Mouse (Mus musculus): ENCODE results near the gene Pold2. TPM values are rescaled to one million over a fixed set of nuclear protein-coding genes. Genes with fewer than 3 reads are reported as not detected.

The Pold2 gene
- polyA plus RNA-seq, 1 experiment from 2014 or later: 48.6 TPM

- ATAC-seq (ENCODE audit: low read depth): no peak; the same call in 1 of the 2 replicates
- H3K36me3 ChIP-seq (ENCODE audit: control insufficient read depth, insufficient read depth, low read length): no peaks in the 10 kb centered on the region
- H3K4me1 ChIP-seq (ENCODE audit: control insufficient read depth, insufficient read depth, low read length): no peaks in the 10 kb centered on the region
- no peaks in the 10 kb centered on the region for H3K27me3 ChIP-seq (ENCODE audit: control insufficient read depth, insufficient read depth, low read length)
- WGBS: 20% methylated on average over 6 of the region's 6 CpGs
- no peak overlapping the region for H3K9ac ChIP-seq (replicated peaks; ENCODE audit: low read depth, low read length)
- no peak overlapping the region for H3K27ac ChIP-seq (ENCODE audit: low read depth, low read length)
- no peaks in the 10 kb centered on the region for H3K9me3 ChIP-seq (ENCODE audit: control insufficient read depth, low read length)
- no peak overlapping the region for H3K4me3 ChIP-seq (ENCODE audit: low read depth, low read length)
- H3K4me2 ChIP-seq (ENCODE audit: low read depth, low read length): no peak overlapping the region
These were observed 29.4 kb downstream of the Pold2 start for GRCm38 (mm10) chr11:5848741-5849140.

DNA sequence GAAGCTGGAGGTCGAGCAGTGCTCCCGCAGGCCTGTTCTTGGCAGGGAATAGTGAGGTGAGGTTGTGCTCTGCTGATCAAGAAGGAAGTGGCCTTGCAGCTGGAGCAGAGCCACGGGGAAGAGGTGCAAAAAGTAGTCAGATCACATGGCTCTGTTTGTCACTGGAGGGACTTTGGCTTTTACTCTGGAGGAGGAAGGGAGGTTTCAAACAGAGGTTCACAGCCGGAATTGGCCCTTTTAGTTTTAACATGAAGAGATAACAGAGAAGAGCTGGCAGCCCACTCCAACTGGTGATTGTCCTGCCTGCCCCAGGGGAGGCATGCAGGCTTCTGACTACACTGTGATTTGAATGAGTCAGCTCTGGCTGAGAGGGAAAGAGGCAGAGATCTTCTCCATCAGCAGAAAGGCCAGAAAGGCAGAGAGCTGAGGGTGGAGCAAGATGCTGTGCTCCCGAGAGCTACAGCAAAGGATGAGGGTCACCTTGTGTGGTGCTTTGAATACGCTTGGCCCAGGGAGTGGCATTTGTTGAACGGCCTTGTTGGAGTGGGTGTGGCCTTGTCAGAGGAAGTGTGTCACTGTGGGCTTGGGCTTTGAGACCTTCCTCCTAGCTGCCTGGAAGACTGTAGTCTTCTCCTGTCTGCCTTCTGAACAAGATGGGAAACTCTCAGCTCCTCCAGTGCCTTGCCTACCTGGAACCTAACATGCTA, 31.3 kb downstream of the Pold2 start:
- H3K27me3 ChIP-seq (ENCODE audit: control insufficient read depth, insufficient read depth, low read length): no peaks in the 10 kb centered on the region
- H3K4me2 ChIP-seq (ENCODE audit: low read depth, low read length): no peak overlapping the region
- no peaks in the 10 kb centered on the region for H3K36me3 ChIP-seq (ENCODE audit: control insufficient read depth, insufficient read depth, low read length)
- ATAC-seq (ENCODE audit: low read depth): no peak
- WGBS: 68% methylated on average over 7 of the region's 7 CpGs
- H3K27ac ChIP-seq (ENCODE audit: low read depth, low read length): no peak overlapping the region
- no peak overlapping the region for H3K4me3 ChIP-seq (ENCODE audit: low read depth, low read length)
- H3K9me3 ChIP-seq (ENCODE audit: control insufficient read depth, low read length): no peaks in the 10 kb centered on the region
- no peak overlapping the region for H3K9ac ChIP-seq (replicated peaks; ENCODE audit: low read depth, low read length)
- no peaks in the 10 kb centered on the region for H3K4me1 ChIP-seq (ENCODE audit: control insufficient read depth, insufficient read depth, low read length)

GRCm38 (mm10) chr11:5843131-5843530, 35.0 kb downstream of the Pold2 start:
- Histone ChIP-seq H3K9me3 (ENCODE audit: control insufficient read depth, low read length) (no peaks in the 10 kb centered on the region), H3K4me2 (ENCODE audit: low read depth, low read length) (no peak overlapping the region), H3K4me3 (ENCODE audit: low read depth, low read length) (no peak overlapping the region), H3K4me1 (ENCODE audit: control insufficient read depth, insufficient read depth, low read length) (no peaks in the 10 kb centered on the region), H3K36me3 (ENCODE audit: control insufficient read depth, insufficient read depth, low read length) (no peaks in the 10 kb centered on the region), H3K27ac (ENCODE audit: low read depth, low read length) (no peak overlapping the region), H3K9ac (replicated peaks; ENCODE audit: low read depth, low read length) (no peak overlapping the region), H3K27me3 (ENCODE audit: control insufficient read depth, insufficient read depth, low read length) (no peaks in the 10 kb centered on the region)
- ATAC-seq (ENCODE audit: low read depth): no peak
- 81% methylated on average over 3 of the region's 3 CpGs for WGBS

- H3K4me3 ChIP-seq (ENCODE audit: low read depth, low read length): no peak overlapping the region
- no peaks in the 10 kb centered on the region for H3K27me3 ChIP-seq (ENCODE audit: control insufficient read depth, insufficient read depth, low read length)
- no peak overlapping the region for H3K4me2 ChIP-seq (ENCODE audit: low read depth, low read length)
- H3K27ac ChIP-seq (ENCODE audit: low read depth, low read length): no peak overlapping the region
- no peaks in the 10 kb centered on the region for H3K9me3 ChIP-seq (ENCODE audit: control insufficient read depth, low read length)
- no peak overlapping the region for H3K9ac ChIP-seq (replicated peaks; ENCODE audit: low read depth, low read length)
- 96% methylated on average over 2 of the region's 2 CpGs for WGBS
- no peaks in the 10 kb centered on the region for H3K36me3 ChIP-seq (ENCODE audit: control insufficient read depth, insufficient read depth, low read length)
- ATAC-seq (ENCODE audit: low read depth): no peak
- no peaks in the 10 kb centered on the region for H3K4me1 ChIP-seq (ENCODE audit: control insufficient read depth, insufficient read depth, low read length)
These were observed 36.3 kb downstream of the Pold2 start for GRCm38 (mm10) chr11:5841751-5842150.

GRCm38 (mm10) chr11:5840346-5840745, 37.7 kb downstream of the Pold2 start:
- Histone ChIP-seq H3K36me3 (ENCODE audit: control insufficient read depth, insufficient read depth, low read length) (no peaks in the 10 kb centered on the region), H3K27ac (ENCODE audit: low read depth, low read length) (no peak overlapping the region), H3K4me3 (ENCODE audit: low read depth, low read length) (no peak overlapping the region), H3K4me1 (ENCODE audit: control insufficient read depth, insufficient read depth, low read length) (no peaks in the 10 kb centered on the region), H3K9me3 (ENCODE audit: control insufficient read depth, low read length) (no peaks in the 10 kb centered on the region), H3K4me2 (ENCODE audit: low read depth, low read length) (no peak overlapping the region), H3K27me3 (ENCODE audit: control insufficient read depth, insufficient read depth, low read length) (no peaks in the 10 kb centered on the region), H3K9ac (replicated peaks; ENCODE audit: low read depth, low read length) (no peak overlapping the region)
- no peak for ATAC-seq (ENCODE audit: low read depth)
- WGBS: 81% methylated on average over 7 of the region's 7 CpGs

DNA sequence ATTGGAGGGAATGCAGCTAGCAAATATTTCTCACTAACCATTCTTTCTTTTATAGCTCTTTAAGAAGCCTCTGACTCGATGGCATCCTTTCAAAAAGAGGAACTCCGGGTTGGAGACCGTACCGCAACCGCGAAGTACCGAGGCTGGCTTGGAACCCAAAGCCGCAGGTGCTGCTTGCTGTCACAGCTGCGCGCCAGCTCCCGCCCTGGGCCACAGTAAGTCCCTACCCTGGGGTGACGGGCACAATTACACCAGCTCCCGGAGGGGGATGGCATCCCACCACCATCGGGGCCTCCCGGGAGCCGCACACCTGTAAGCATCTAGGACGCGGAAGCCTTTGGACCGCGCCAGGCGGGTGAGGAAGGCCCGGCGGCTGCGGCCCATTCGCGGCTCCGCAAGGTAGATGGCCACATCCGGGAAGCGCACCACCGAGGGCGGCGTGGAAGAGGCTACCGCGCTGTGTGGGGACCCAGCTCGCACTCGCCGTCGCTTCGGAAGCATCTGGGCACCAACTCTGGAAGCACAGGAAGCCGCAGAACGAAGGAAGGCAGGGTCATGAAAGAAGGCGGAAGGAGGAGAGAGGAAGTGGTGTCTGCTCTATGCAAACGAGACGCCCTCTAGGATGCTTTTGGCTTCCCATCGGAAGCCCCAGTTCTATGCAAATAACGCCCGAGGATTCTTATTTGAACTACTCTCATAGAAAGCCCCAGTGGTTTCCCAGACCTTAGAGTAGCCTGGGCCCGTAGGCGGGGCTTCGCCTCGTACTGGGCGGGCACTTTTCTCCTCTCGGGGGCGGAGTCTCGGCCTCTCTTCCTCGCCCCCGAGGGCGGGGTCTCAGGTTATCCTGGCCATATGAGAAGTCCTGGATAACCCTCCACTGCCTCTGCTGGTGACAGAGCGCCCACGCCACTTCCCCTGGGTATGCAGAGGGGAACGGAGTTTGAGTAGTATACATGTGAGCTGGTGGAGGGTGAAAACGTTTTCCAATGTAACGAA, 40.5 kb downstream of the Pold2 start, which contains the start of gene Polm:
Polm (minus strand) TSS at position 766 of the 996 bp plus-strand sequence.
- H3K4me2 ChIP-seq (ENCODE audit: low read depth, low read length): peak within 1 kb of the TSS; percentile 87
- H3K9me3 ChIP-seq (ENCODE audit: control insufficient read depth, low read length): no peaks in the 10 kb centered on the region
- no peaks in the 10 kb centered on the region for H3K27me3 ChIP-seq (ENCODE audit: control insufficient read depth, insufficient read depth, low read length)
- peak within 1 kb of the TSS; percentile 64 for H3K4me3 ChIP-seq (ENCODE audit: low read depth, low read length)
- H3K4me1 ChIP-seq (ENCODE audit: control insufficient read depth, insufficient read depth, low read length): no peaks in the 10 kb centered on the region
- H3K9ac ChIP-seq (replicated peaks; ENCODE audit: low read depth, low read length): peak within 1 kb of the TSS; percentile 67
- H3K27ac ChIP-seq (ENCODE audit: low read depth, low read length): peak within 1 kb of the TSS; percentile 66
- peak; percentile 96 for ATAC-seq (ENCODE audit: low read depth)
- H3K36me3 ChIP-seq (ENCODE audit: control insufficient read depth, insufficient read depth, low read length): no peaks in the 10 kb centered on the region
- under 1% methylated on average over 63 of the region's 63 CpGs for WGBS

DNA sequence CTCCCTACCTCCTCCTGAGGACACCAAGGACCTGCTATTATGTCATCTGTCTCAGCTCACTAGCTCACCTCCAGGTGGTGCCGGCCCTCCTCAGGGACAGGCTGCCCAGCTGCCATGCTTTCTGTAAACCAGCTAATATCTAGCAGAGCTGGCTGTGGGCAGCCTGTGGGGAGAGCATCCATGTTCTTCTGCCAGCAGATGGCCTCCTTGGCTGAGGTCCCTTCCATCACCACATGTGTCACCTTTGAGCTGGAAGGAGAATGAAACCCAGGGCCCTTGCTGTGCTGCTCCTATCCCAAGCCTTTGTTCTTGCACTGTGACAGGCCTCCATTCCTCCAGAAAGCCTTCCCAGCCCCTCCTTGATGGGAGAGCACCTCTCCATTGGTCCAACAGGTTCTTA, 42.0 kb downstream of the Pold2 start:
- H3K36me3 ChIP-seq (ENCODE audit: control insufficient read depth, insufficient read depth, low read length): peaks cover 5% of the 10 kb centered on the region; the same call in 1 of the 2 replicates
- ATAC-seq (ENCODE audit: low read depth): 0 out of 2 replicates have a peak, but pooled peaks have one; percentile 9
- H3K9ac ChIP-seq (replicated peaks; ENCODE audit: low read depth, low read length): no peak overlapping the region
- H3K27me3 ChIP-seq (ENCODE audit: control insufficient read depth, insufficient read depth, low read length): no peaks in the 10 kb centered on the region
- H3K4me3 ChIP-seq (ENCODE audit: low read depth, low read length): no peak overlapping the region
- no peak overlapping the region for H3K27ac ChIP-seq (ENCODE audit: low read depth, low read length)
- no peaks in the 10 kb centered on the region for H3K9me3 ChIP-seq (ENCODE audit: control insufficient read depth, low read length)
- 65% methylated on average over 1 of the region's 1 CpGs for WGBS
- H3K4me1 ChIP-seq (ENCODE audit: control insufficient read depth, insufficient read depth, low read length): no peaks in the 10 kb centered on the region
- no peak overlapping the region for H3K4me2 ChIP-seq (ENCODE audit: low read depth, low read length)

DNA sequence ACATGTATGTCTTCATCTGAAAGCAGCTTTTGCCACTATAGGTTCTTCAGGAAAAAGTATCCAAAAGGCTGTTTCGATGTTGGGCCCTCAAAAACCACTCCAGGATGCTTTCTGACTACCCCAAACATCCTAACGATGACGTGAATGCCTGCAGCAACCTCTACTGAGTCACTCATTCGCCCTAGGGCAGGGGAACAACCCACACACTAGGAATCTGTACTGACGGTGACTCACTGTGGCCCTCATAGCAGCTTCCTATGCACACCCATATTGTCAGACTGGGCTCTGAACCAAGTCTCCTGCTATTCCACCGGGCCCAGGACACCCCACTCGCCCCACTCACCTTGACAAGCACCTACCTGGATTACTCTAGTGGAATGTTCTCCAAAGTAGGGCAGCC, 43.0 kb downstream of the Pold2 start:
- Histone ChIP-seq H3K27ac (ENCODE audit: low read depth, low read length) (no peak overlapping the region), H3K9me3 (ENCODE audit: control insufficient read depth, low read length) (no peaks in the 10 kb centered on the region), H3K36me3 (ENCODE audit: control insufficient read depth, insufficient read depth, low read length) (peaks cover 5% of the 10 kb centered on the region; the same call in 1 of the 2 replicates), H3K4me2 (ENCODE audit: low read depth, low read length) (no peak overlapping the region), H3K27me3 (ENCODE audit: control insufficient read depth, insufficient read depth, low read length) (no peaks in the 10 kb centered on the region), H3K4me3 (ENCODE audit: low read depth, low read length) (no peak overlapping the region), H3K9ac (replicated peaks; ENCODE audit: low read depth, low read length) (no peak overlapping the region), H3K4me1 (ENCODE audit: control insufficient read depth, insufficient read depth, low read length) (no peaks in the 10 kb centered on the region)
- whole genome bisulfite sequencing: 91% methylated on average over 7 of the region's 7 CpGs
- ATAC-seq (ENCODE audit: low read depth): no peak

DNA sequence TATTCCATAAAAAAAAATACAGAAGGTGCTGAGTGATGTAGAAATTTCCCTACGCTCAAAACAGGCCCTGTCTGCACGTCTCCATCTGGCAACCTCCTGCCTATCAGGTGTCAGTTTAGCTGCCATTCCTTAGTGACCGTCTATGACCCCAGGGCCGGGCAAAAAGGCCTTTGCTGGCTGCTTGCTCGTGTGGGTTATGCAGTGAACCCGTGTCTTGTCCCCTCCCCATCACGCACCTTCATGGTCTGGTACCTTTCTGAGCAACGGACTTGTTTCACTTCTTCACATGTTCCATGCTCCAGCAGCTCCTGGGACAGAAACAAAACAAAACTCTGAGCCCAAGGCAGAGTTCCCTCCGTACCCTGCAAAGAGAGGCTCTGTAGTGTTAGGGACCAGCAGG, 43.6 kb downstream of the Pold2 start:
- Histone ChIP-seq H3K4me3 (ENCODE audit: low read depth, low read length) (no peak overlapping the region), H3K9ac (replicated peaks; ENCODE audit: low read depth, low read length) (no peak overlapping the region), H3K4me2 (ENCODE audit: low read depth, low read length) (no peak overlapping the region), H3K36me3 (ENCODE audit: control insufficient read depth, insufficient read depth, low read length) (peaks cover 5% of the 10 kb centered on the region), H3K27me3 (ENCODE audit: control insufficient read depth, insufficient read depth, low read length) (no peaks in the 10 kb centered on the region), H3K4me1 (ENCODE audit: control insufficient read depth, insufficient read depth, low read length) (no peaks in the 10 kb centered on the region), H3K27ac (ENCODE audit: low read depth, low read length) (no peak overlapping the region), H3K9me3 (ENCODE audit: control insufficient read depth, low read length) (no peaks in the 10 kb centered on the region)
- WGBS: 93% methylated on average over 9 of the region's 9 CpGs
- no peak for ATAC-seq (ENCODE audit: low read depth)
